Mouse (Mus musculus) kidney, postnatal 25 days (tissue): Measurements from ENCODE around the gene Miox.

Experiments
- DNase-seq, 2 experiments: peaks; one replicate each; pipeline ENCODE4 v3.0.0; 2021; ENCODE audit warnings: mixed read lengths in 2 of 2

Miox gene

GRCm38 (mm10) chr15:89372536-89372935 is 38.3 kb downstream of the Miox start:
- peak in 1 of 2 experiments; percentile 29 for DNase-seq

- peak; percentile 91 to 92 for DNase-seq
Observed at GRCm38 (mm10) chr15:89373027-89373761, 39.0 kb downstream of the Miox start.

- DNase-seq: peak; percentile 93 to 97
Observed at GRCm38 (mm10) chr15:89373762-89374248, 39.6 kb downstream of the Miox start, which contains the start of gene Sco2. Gene Sco2, minus strand, starts transcription at chr15:89373846.

- peak in 1 of 2 experiments; percentile 31 for DNase-seq
Observed at GRCm38 (mm10) chr15:89374340-89374739, 40.1 kb downstream of the Miox start.

- peak in 1 of 2 experiments; percentile 28 for DNase-seq
Observed at GRCm38 (mm10) chr15:89374801-89375534, 40.8 kb downstream of the Miox start.

- DNase-seq: peak in 1 of 2 experiments; percentile 31
Observed at GRCm38 (mm10) chr15:89376040-89376439, 41.8 kb downstream of the Miox start.

- DNase-seq: peak; percentile 23 to 56
Observed at GRCm38 (mm10) chr15:89376957-89377356, 42.8 kb downstream of the Miox start, which contains the start of gene Tymp. Gene Tymp, minus strand, starts transcription at chr15:89377039.

- DNase-seq: peak in 1 of 2 experiments; percentile 34
Observed at GRCm38 (mm10) chr15:89377362-89377761, 43.2 kb downstream of the Miox start.

GRCm38 (mm10) chr15:89377938-89378828 is 44.0 kb downstream of the Miox start:
- DNase-seq: peak in 1 of 2 experiments; percentile 34

- DNase-seq: peak; percentile 53 to 73
Observed at GRCm38 (mm10) chr15:89378831-89379401, 44.7 kb downstream of the Miox start, which contains the start of gene Odf3b. Gene Odf3b, minus strand, starts transcription at chr15:89379282.

- DNase-seq: peak; percentile 30 to 53
Observed at GRCm38 (mm10) chr15:89379429-89379828, 45.2 kb downstream of the Miox start.

- DNase-seq: no peak
Observed at GRCm38 (mm10) chr15:89384617-89385016, 50.4 kb downstream of the Miox start, which contains the start of gene Klhdc7b. Gene Klhdc7b, plus strand, starts transcription at chr15:89384917.
